Mouse (Mus musculus) heart, adult 2 months (tissue): ENCODE measurements at regions not wholly inside any gene's neighbourhood (a gene's known extent, or its start where the extent isn't known, plus 50 kb on each side); places are given as distances from the start of the nearest gene placed in this dataset.

Experiments used
- DNase-seq, 2 experiments: peaks; one replicate each; pipeline ENCODE4 v3.0.0; 2021
- H3K27ac ChIP-seq: fragments of 200-600 bp; 2 replicates; pipeline ENCODE4 v1.8.1; 2022
- H3K27me3 ChIP-seq: fragments of 200-500 bp; 2 replicates; pipeline ENCODE4 v1.6.1; 2012; ENCODE audit warnings: mild to moderate bottlenecking, low read length, inconsistent platforms, mixed read lengths; ENCODE audit not compliant: control insufficient read depth, insufficient read depth
- H3K36me3 ChIP-seq: fragments of 200-500 bp; 2 replicates; pipeline ENCODE4 v1.6.1; 2012; ENCODE audit warnings: low read length, inconsistent platforms; ENCODE audit not compliant: control insufficient read depth, insufficient read depth
- H3K4me1 ChIP-seq: fragments of 200-500 bp; 2 replicates; pipeline ENCODE4 v1.6.1; 2011; ENCODE audit warnings: low read length; ENCODE audit not compliant: control insufficient read depth, insufficient read depth
- H3K4me3 ChIP-seq: fragments of 200-600 bp; 2 replicates; pipeline ENCODE4 v1.8.1; 2022
- H3K79me2 ChIP-seq: fragments of 200-500 bp; replicated peaks from 2 replicates; pipeline ENCODE4 v1.6.1; 2012; ENCODE audit warnings: mild to moderate bottlenecking, inconsistent platforms, low read length, moderate library complexity, mixed read lengths; ENCODE audit not compliant: control insufficient read depth, insufficient read depth
- H3K9ac ChIP-seq: fragments of 200-500 bp; 2 replicates; pipeline ENCODE4 v1.6.1; 2012; ENCODE audit warnings: low read depth, mild to moderate bottlenecking, control low read depth, inconsistent platforms, low read length, mixed read lengths
- CTCF ChIP-seq: fragments of 200-600 bp; IDR thresholded peaks from 2 replicates; pipeline ENCODE4 v1.8.1; 2022; ENCODE audit warnings: antibody characterized with exemption, mild to moderate bottlenecking, moderate library complexity
- EP300 ChIP-seq: fragments of 200-500 bp; IDR thresholded peaks from 2 replicates; pipeline ENCODE4 v1.6.1; 2011; ENCODE audit warnings: low read depth, low read length, control low read depth; ENCODE audit not compliant: insufficient read depth
- POLR2A ChIP-seq: fragments of 200-500 bp; IDR thresholded peaks from 2 replicates; pipeline ENCODE4 v1.6.1; 2011; ENCODE audit warnings: mild to moderate bottlenecking, low read depth, low read length, control low read depth; ENCODE audit not compliant: insufficient read depth
- WGBS: fragments of 180-500 bp; shearing (Covaris S2); methylation state at CpG from one replicate; pipeline ENCODE4 v1.1.7; 2018; 5-methylcytosine and 5-hydroxymethylcytosine counted together
- intact Hi-C: fragments of 180-260 bp; cut with DNase I; formaldehyde crosslinking; loops from one replicate; pipeline ENCODE4 v1.15.1; 2025

DNA sequence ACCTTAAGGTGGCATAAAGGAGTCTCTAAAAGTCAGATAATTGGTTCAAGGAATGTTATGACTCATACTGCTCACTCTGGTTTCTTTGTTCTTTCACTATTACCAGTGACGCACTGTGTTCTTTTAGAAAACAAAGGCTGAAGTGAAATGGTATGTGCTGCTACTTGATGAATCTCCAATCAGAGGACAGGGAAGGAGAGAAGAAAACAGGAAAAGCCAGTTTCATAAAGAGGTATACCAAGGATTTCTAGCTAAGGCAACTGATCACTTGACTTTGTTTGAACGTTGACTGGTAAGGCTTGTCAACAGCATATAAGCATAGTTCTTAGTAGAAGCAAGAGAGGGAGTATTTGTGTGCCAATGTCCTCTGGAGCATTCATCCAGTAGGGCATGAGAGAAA is 57.6 kb upstream of the Kcna4 start:
- no peak overlapping the region for H3K9ac ChIP-seq
- no peak overlapping the region for H3K4me3 ChIP-seq
- 59% methylated on average over 2 of the region's 2 CpGs for WGBS
- peaks cover 1% of the 10 kb centered on the region; the same call in 1 of the 2 replicates for H3K4me1 ChIP-seq
- peaks cover under 1% of the 10 kb centered on the region; the same call in 1 of the 2 replicates for H3K36me3 ChIP-seq
- no peak for DNase-seq
- intact Hi-C loops: no loop called here
- no peak overlapping the region for H3K27ac ChIP-seq
- no peaks in the 10 kb centered on the region for H3K27me3 ChIP-seq
- TF ChIP-seq CTCF (no peak), EP300 (no peak), POLR2A (no peak)
- no peaks in the 10 kb centered on the region for H3K79me2 ChIP-seq
